Mouse (Mus musculus) ES-Bruce4 (cell line): ENCODE results near the gene Ess2. TPM values are rescaled to one million over a fixed set of nuclear protein-coding genes. Genes with fewer than 3 reads are reported as not detected.
A peak's percentile ranks its signal among the peaks of the same experiment; 100 is the strongest.

Experiments used
- H3K27ac ChIP-seq: 2 replicates; pipeline ENCODE4 v1.5.1; 2012; ENCODE audit warnings: low read length, inconsistent platforms; ENCODE audit not compliant: insufficient read depth
- H3K27me3 ChIP-seq: 2 replicates; pipeline ENCODE4 v1.6.1; 2012; ENCODE audit warnings: mild to moderate bottlenecking, low read length, inconsistent platforms; ENCODE audit not compliant: control insufficient read depth, poor library complexity, insufficient read depth, severe bottlenecking
- H3K36me3 ChIP-seq: 2 replicates; pipeline ENCODE4 v1.6.1; 2012; ENCODE audit warnings: inconsistent platforms, mild to moderate bottlenecking, low read length, moderate library complexity; ENCODE audit not compliant: control insufficient read depth, poor library complexity, insufficient read depth, severe bottlenecking
- H3K4me1 ChIP-seq: one replicate; pipeline ENCODE4 v1.8.1; 2011; ENCODE audit warnings: low read length; ENCODE audit not compliant: control insufficient read depth, insufficient read depth
- H3K4me3 ChIP-seq: 2 replicates; pipeline ENCODE4 v1.5.1; 2011; ENCODE audit warnings: low read depth, mild to moderate bottlenecking, low read length
- H3K9ac ChIP-seq: 2 replicates; pipeline ENCODE4 v1.6.1; 2012; ENCODE audit warnings: low read depth, mild to moderate bottlenecking, inconsistent platforms; ENCODE audit not compliant: poor library complexity, severe bottlenecking
- H3K9me3 ChIP-seq: replicated peaks from 2 replicates; pipeline ENCODE4 v1.6.1; 2012; ENCODE audit warnings: mild to moderate bottlenecking, low read length, inconsistent platforms; ENCODE audit not compliant: control insufficient read depth, poor library complexity, insufficient read depth, severe bottlenecking
- CTCF ChIP-seq: IDR thresholded peaks from one replicate; pipeline ENCODE4 v1.8.1; 2011; ENCODE audit warnings: low read depth, low read length
- EP300 ChIP-seq: IDR thresholded peaks from 2 replicates; pipeline ENCODE4 v1.6.1; 2011; ENCODE audit warnings: low read depth, low read length; ENCODE audit not compliant: insufficient read depth
- POLR2A ChIP-seq: IDR thresholded peaks from one replicate; pipeline ENCODE4 v1.8.1; 2011; ENCODE audit warnings: low read length; ENCODE audit not compliant: insufficient read depth
- polyA plus RNA-seq: library from polyadenylated mRNA; stranded (reverse); fragments of >200 nt; gene quantifications from 2 replicates; pipeline ENCODE4 v1.2.4, GENCODE M21; 2011; ENCODE audit warnings: low read depth; ENCODE audit not compliant: missing spikeins, insufficient read depth, insufficient read length

Gene Ess2
- polyA plus RNA-seq, 1 experiment, result 22.2 TPM

DNA sequence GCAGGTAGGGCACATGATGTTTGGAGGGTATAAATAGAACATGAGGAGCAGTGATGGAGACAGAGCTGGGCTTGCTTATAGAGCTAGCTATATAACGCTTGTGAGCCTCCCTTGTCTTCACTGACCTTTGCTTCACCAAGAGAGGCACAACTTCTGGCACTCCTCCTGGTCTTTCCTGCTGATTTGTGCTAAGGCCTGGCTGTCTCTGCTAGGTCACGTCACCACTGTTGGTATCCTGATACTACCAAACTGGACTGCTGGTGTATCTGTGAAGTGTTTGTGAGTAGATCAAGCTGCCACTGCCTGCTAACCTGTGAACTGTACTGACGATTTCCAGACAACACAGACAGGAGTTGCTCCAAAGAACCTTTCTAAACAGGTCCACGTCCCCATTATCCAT, 36.0 kb downstream of the Ess2 start:
- peaks cover 5% of the 10 kb centered on the region; the same call in 1 of the 2 replicates for H3K36me3 ChIP-seq

DNA sequence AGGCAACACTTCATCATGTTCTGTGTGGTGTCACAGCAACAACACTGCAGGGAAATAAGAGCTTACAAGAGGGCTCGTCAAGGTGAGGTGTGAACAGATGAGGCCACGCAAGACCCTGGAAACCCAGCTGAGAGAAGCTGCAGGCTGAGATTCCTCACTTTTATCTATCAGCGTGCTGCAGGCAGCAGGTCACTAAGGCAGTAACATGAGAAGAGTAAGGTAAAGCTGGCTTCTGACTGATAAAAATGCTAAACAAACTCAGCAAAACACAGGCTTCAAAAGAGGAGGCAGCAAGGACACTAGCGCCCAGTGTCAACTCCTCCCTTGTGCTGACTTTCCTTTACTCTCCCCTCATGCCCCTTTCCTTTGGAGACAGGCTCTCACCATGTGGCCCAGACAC, 38.2 kb downstream of the Ess2 start:
- TF ChIP-seq EP300 (no peak), CTCF (no peak), POLR2A (no peak)
- Histone ChIP-seq H3K36me3 (peaks cover 5% of the 10 kb centered on the region; the same call in 1 of the 2 replicates), H3K27me3 (no peaks in the 10 kb centered on the region), H3K9ac (no peak overlapping the region), H3K4me1 (no peaks in the 10 kb centered on the region), H3K4me3 (no peak overlapping the region), H3K27ac (no peak overlapping the region), H3K9me3 (no peaks in the 10 kb centered on the region)

More for the DNA sequence above, 36.0 kb downstream of the Ess2 start:
- Histone ChIP-seq H3K4me1 (no peaks in the 10 kb centered on the region), H3K4me3 (no peak overlapping the region), H3K9ac (no peak overlapping the region), H3K9me3 (no peaks in the 10 kb centered on the region), H3K27ac (no peak overlapping the region), H3K27me3 (no peaks in the 10 kb centered on the region)
- TF ChIP-seq CTCF (no peak), EP300 (no peak), POLR2A (no peak)

DNA sequence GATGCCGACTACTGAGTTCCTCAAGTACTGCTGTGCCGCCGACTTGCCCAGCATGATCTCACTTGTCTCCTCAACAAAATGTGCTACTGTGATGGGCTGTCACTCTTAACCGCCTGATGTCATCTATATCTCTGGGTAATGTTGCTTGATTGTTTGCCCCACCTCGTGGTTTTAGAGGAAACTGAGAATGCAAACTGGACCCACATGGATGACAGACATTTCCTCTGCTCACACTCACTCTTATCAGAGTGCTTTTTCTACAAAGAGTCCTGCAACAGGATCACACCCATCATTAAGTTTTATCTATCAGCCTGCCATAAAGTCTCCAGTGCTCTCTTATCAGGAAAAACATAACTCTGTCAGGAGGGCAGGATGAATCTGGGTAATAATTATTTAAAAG, 39.9 kb downstream of the Ess2 start:
- Histone ChIP-seq H3K36me3 (peaks cover 5% of the 10 kb centered on the region; the same call in 1 of the 2 replicates), H3K27ac (no peak overlapping the region), H3K4me3 (no peak overlapping the region), H3K27me3 (no peaks in the 10 kb centered on the region), H3K9ac (no peak overlapping the region), H3K9me3 (no peaks in the 10 kb centered on the region), H3K4me1 (no peaks in the 10 kb centered on the region)
- TF ChIP-seq POLR2A, result no peak
- no peak for TF ChIP-seq CTCF
- no peak for TF ChIP-seq EP300

DNA sequence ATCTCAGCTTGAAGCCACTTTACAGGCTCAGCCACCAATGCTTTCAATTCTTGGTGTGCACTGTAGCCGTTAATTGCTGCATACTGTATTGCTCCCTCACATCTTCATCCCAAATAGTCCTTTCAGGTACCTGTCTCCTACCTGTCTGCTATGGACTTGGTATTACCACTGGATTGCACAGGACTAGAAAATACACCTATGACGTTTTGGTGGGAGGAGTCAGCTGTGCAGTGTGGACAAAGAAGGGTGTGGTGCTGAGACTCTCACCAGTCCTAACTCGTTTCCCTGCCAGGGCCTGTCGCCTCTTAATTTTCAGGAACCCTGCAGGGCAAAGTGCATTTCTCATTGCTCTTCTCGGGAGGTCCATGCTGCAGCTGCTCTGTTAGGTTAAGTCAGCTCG, 45.4 kb downstream of the Ess2 start:
- no peaks in the 10 kb centered on the region; the same call in 1 of the 2 replicates for H3K36me3 ChIP-seq
- no peaks in the 10 kb centered on the region for H3K9me3 ChIP-seq

DNA sequence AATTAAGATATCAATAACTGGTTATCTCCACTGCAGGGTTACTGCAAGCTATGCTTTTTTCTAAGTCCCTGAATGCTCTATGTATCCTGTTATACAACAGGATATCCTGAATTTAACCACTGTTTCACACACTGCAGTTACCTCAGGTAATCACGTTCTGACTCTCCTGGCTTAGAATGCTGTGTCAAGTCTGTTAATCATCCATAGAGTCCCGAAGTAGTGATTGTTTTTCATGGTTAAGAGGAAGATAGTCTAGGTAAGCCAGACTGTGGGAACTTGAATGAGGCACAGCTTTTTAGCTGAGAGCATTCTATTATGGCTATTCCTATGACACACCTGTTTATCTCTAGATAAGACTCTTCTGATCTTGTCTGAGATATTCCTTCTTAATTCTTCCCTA, 45.9 kb downstream of the Ess2 start:
- no peak for TF ChIP-seq EP300
- TF ChIP-seq CTCF, result no peak
- TF ChIP-seq POLR2A, result no peak
- no peaks in the 10 kb centered on the region for H3K27me3 ChIP-seq
- no peak overlapping the region for H3K4me3 ChIP-seq
- no peaks in the 10 kb centered on the region for H3K9me3 ChIP-seq
- H3K36me3 ChIP-seq, result no peaks in the 10 kb centered on the region; the same call in 1 of the 2 replicates
- H3K9ac ChIP-seq, result no peak overlapping the region
- no peaks in the 10 kb centered on the region for H3K4me1 ChIP-seq
- no peak overlapping the region for H3K27ac ChIP-seq

More for the DNA sequence above, 45.4 kb downstream of the Ess2 start:
- Histone ChIP-seq H3K4me1 (no peaks in the 10 kb centered on the region), H3K27ac (no peak overlapping the region), H3K4me3 (no peak overlapping the region), H3K9ac (no peak overlapping the region), H3K27me3 (no peaks in the 10 kb centered on the region)
- TF ChIP-seq CTCF (no peak), POLR2A (no peak), EP300 (no peak)

DNA sequence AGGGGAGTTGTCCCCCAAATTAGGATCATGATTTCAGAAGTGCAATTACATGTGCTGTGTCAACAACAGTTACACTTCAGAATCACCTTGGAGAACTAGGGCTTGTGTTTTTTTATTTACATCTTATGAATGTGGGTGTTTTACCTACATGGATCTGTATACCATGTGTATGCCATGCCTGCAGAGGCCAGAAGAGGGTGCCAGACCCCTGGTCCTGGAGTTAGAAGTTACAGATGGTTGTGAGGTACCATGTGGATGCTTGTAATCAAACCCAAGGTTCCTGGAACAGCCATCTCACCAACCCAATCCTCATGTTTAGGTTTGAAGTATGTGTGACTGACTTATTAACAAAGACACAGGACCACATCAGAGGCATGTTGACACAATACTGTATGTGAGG, 52.6 kb downstream of the Ess2 start:
- TF ChIP-seq CTCF (peak; percentile 56), EP300 (no peak), POLR2A (no peak)
- no peaks in the 10 kb centered on the region for H3K4me1 ChIP-seq

More for the DNA sequence above, 52.6 kb downstream of the Ess2 start:
- H3K36me3 ChIP-seq, result peaks cover 24% of the 10 kb centered on the region
- H3K9ac ChIP-seq, result no peak overlapping the region
- no peaks in the 10 kb centered on the region for H3K9me3 ChIP-seq
- no peak overlapping the region for H3K27ac ChIP-seq
- no peak overlapping the region for H3K4me3 ChIP-seq
- no peaks in the 10 kb centered on the region for H3K27me3 ChIP-seq
